ENCODE assay signal across 36 mouse cellular contexts in the genomic region with DNA sequence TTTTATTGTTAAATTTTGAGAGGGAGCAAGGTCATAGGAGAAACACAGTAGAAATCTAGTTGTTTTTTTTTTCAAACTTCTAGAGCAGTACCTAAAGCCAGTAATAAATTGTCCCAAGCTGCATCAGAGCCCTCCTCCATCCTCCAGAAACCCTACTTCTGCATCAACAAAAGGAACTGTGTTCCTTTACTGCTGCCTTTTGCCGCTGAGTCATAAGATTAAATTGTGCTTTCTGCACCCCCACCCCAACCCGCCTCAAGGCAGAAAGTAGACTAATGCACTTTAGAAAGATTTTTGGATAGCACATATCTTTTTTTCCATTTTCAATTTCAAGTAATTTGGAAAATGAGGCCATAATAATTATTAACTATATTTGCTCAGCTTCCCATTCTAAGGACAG. TPM values are rescaled to one million over a fixed set of nuclear protein-coding genes. Genes with fewer than 3 reads are reported as not detected.
"Had no signal": no experiment of that assay in that cellular context is flagged by ENCODE, and none has a peak within 500 bp of the region (broad histone marks: within the 10 kb centered on the region; RNA-seq: fewer than 3 reads in every experiment).

No protein-coding gene starts in this region.

- H3K4me1 ChIP-seq: limb, embryonic 10.5 days; limb, embryonic 12.5 days; limb, embryonic 13.5 days; limb, embryonic 15.5 days; liver, embryonic 12.5 days; liver, embryonic 13.5 days; liver, embryonic 15.5 days; lung, embryonic 15.5 days; megakaryocyte, embryonic 14.5 days; midbrain, embryonic 10.5 days; midbrain, embryonic 12.5 days; neural tube, embryonic 12.5 days had no signal

- ATAC-seq: liver, embryonic 12.5 days; liver, postnatal 0 days; lung, postnatal 0 days; midbrain, embryonic 13.5 days; midbrain, embryonic 15.5 days; midbrain, embryonic 16.5 days had no signal

- H3K27me3 ChIP-seq: limb, embryonic 12.5 days; limb, embryonic 13.5 days; limb, embryonic 15.5 days; liver, embryonic 12.5 days; liver, embryonic 13.5 days; liver, embryonic 15.5 days; lung, embryonic 15.5 days; megakaryocyte, embryonic 14.5 days; midbrain, embryonic 12.5 days; midbrain, embryonic 13.5 days; midbrain, embryonic 15.5 days; neural tube, embryonic 12.5 days; neural tube, embryonic 13.5 days had no signal

- H3K9ac ChIP-seq: limb, embryonic 12.5 days; limb, embryonic 13.5 days; limb, embryonic 15.5 days; liver, embryonic 12.5 days; liver, embryonic 13.5 days; liver, embryonic 14.5 days; liver, embryonic 15.5 days; liver, postnatal 0 days; lung, embryonic 14.5 days; lung, embryonic 15.5 days; midbrain, embryonic 12.5 days; midbrain, embryonic 13.5 days; midbrain, embryonic 15.5 days; neural tube, embryonic 12.5 days; neural tube, embryonic 13.5 days had no signal

- H3K4me2 ChIP-seq: limb, embryonic 12.5 days; limb, embryonic 13.5 days; limb, embryonic 15.5 days; liver, embryonic 11.5 days; liver, embryonic 12.5 days; liver, embryonic 13.5 days; liver, embryonic 15.5 days; lung, embryonic 14.5 days; lung, embryonic 15.5 days; midbrain, embryonic 11.5 days; midbrain, embryonic 12.5 days; midbrain, embryonic 13.5 days; midbrain, embryonic 15.5 days; neural tube, embryonic 12.5 days; neural tube, embryonic 13.5 days had no signal

- H3K9me3 ChIP-seq: limb, embryonic 10.5 days; limb, embryonic 12.5 days; limb, embryonic 13.5 days; limb, embryonic 15.5 days; liver, embryonic 12.5 days; liver, embryonic 13.5 days; liver, embryonic 15.5 days; lung, embryonic 15.5 days; midbrain, embryonic 10.5 days; midbrain, embryonic 12.5 days; midbrain, embryonic 13.5 days; midbrain, embryonic 15.5 days; neural tube, embryonic 12.5 days; neural tube, embryonic 13.5 days had no signal

- DNase-seq: left cerebral cortex, postnatal 4 days; liver; liver, embryonic 13.5 days; liver, postnatal 0 days; lung, adult 18-20 months; lung, adult 2 months; lung, embryonic 14.5 days; lung, postnatal 10 days; lung, postnatal 14 days; lung, postnatal 36 days; lung, postnatal 4 days; midbrain, embryonic 14.5 days had no signal

- H3K4me3 ChIP-seq: limb, embryonic 10.5 days; limb, embryonic 12.5 days; limb, embryonic 13.5 days; limb, embryonic 15.5 days; liver, embryonic 12.5 days; liver, embryonic 13.5 days; liver, embryonic 15.5 days; lung, embryonic 15.5 days; megakaryocyte, embryonic 14.5 days; midbrain, embryonic 10.5 days; midbrain, embryonic 12.5 days; midbrain, embryonic 13.5 days; midbrain, embryonic 15.5 days; myocyte; neural tube, embryonic 12.5 days; neural tube, embryonic 13.5 days had no signal

- H3K27ac ChIP-seq: limb, embryonic 10.5 days; limb, embryonic 12.5 days; limb, embryonic 13.5 days; limb, embryonic 15.5 days; liver, embryonic 12.5 days; liver, embryonic 13.5 days; liver, embryonic 14.5 days; liver, embryonic 15.5 days; lung, embryonic 15.5 days; macrophage; midbrain, embryonic 10.5 days; midbrain, embryonic 12.5 days; midbrain, embryonic 13.5 days; neural tube, embryonic 12.5 days had no signal

- H3K36me3 ChIP-seq: limb, embryonic 10.5 days; limb, embryonic 12.5 days; limb, embryonic 13.5 days; limb, embryonic 15.5 days; liver, embryonic 12.5 days; liver, embryonic 13.5 days; liver, embryonic 15.5 days; lung, embryonic 15.5 days; midbrain, embryonic 10.5 days; midbrain, embryonic 12.5 days; midbrain, embryonic 13.5 days; midbrain, embryonic 15.5 days; neural tube, embryonic 12.5 days; neural tube, embryonic 13.5 days had no signal

RNA-seq across cellular contexts. Expression of a gene that starts 15.1 kb away (rescaled TPM):
- total RNA-seq: megakaryocyte progenitor cell, adult 5-6 weeks; megakaryocyte-erythroid progenitor cell, adult 5-6 weeks; monocyte, adult 5-6 weeks had no signal
- polyA plus RNA-seq: macrophage had no signal
